Mouse (Mus musculus): ENCODE data around the gene Btf3l4. TPM values are rescaled to one million over a fixed set of nuclear protein-coding genes. Genes with fewer than 3 reads are reported as not detected.

The Btf3l4 gene
- 80.6 and 89.6 TPM in 2 replicates for total RNA-seq (2014; rRNA removed)
- 149 and 152 TPM in 2 replicates for polyA plus RNA-seq (2015; fragmentation: Nextera tagmentation; extraction: Ambion mirVana)

- Histone ChIP-seq H3K27ac (peak within 1 kb of the TSS; percentile 99), H3K9me3 (ENCODE audit: low read length) (no peaks in the 10 kb centered on the region), H3K9ac (replicated peaks; ENCODE audit: low read length) (peak within 1 kb of the TSS; percentile 99), H3K27me3 (ENCODE audit: insufficient read depth, low read length) (no peaks in the 10 kb centered on the region), H3K4me1 (ENCODE audit: insufficient read depth, low read length) (no peaks in the 10 kb centered on the region), H3K36me3 (ENCODE audit: insufficient read depth, low read length) (peaks cover 5% of the 10 kb centered on the region; the same call in 1 of the 2 replicates), H3K4me2 (ENCODE audit: low read depth, low read length) (peak within 1 kb of the TSS; percentile 72), H3K4me3 (ENCODE audit: low read length) (peak within 1 kb of the TSS; percentile 98)
- no peak for TF ChIP-seq CTCF (IDR thresholded peaks at IDR 0.05; ENCODE audit: low read depth)
- peak; percentile 98 for DNase-seq (ENCODE audit: low spot score)
- WGBS, result under 1% methylated on average over 63 of the region's 73 CpGs
- peak; percentile 96 for ATAC-seq
These were observed at the start of gene Btf3l4 for GRCm38 (mm10) chr4:108832916-108833827. Btf3l4 (minus strand) TSS chr4:108833614.

- H3K9ac ChIP-seq (replicated peaks; ENCODE audit: low read length), result peak within 1 kb of the TSS; percentile 77
- H3K4me3 ChIP-seq (ENCODE audit: low read length), result peak within 1 kb of the TSS; percentile 79
- WGBS, result 1% methylated on average over 46 of the region's 46 CpGs
- H3K27ac ChIP-seq, result peak within 1 kb of the TSS; percentile 77
- H3K4me2 ChIP-seq (ENCODE audit: low read depth, low read length), result peak within 1 kb of the TSS; percentile 89
- no peaks in the 10 kb centered on the region for H3K36me3 ChIP-seq (ENCODE audit: insufficient read depth, low read length)
- H3K9me3 ChIP-seq (ENCODE audit: low read length), result no peaks in the 10 kb centered on the region
- H3K27me3 ChIP-seq (ENCODE audit: insufficient read depth, low read length), result no peaks in the 10 kb centered on the region
- H3K4me1 ChIP-seq (ENCODE audit: insufficient read depth, low read length), result peaks cover 5% of the 10 kb centered on the region; the same call in 1 of the 2 replicates
- peak; percentile 88 for ATAC-seq
- DNase-seq (ENCODE audit: low spot score), result peak; percentile 86
- no peak; the same call in 1 of the 2 replicates for TF ChIP-seq CTCF (IDR thresholded peaks at IDR 0.05; ENCODE audit: low read depth)
These were observed 45.8 kb upstream of the Btf3l4 start, which contains the start of gene Rab3b for GRCm38 (mm10) chr4:108878963-108879822. Rab3b (plus strand) TSS chr4:108879063.

DNA sequence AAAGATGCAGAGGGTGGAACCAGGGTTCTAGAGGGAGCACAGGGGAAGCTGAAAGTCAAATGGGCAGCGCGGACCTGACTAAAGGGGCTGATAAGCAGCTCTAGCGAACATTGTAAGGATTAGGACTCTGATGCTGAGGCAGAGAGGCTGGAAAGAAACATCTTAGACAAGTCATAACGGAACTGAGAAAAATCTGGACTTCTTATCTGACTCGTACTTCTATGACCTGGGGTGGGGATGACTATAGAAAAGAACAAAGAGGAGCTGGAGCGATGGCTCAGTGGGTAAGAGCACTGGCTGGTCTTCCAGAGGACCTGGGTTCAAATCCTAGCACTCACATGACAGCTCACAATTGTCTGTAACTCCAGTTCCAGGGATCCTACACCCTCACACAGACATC is 44.5 kb upstream of the Btf3l4 start:
- ATAC-seq, result no peak
- no peak for TF ChIP-seq CTCF (IDR thresholded peaks at IDR 0.05; ENCODE audit: low read depth)

DNA sequence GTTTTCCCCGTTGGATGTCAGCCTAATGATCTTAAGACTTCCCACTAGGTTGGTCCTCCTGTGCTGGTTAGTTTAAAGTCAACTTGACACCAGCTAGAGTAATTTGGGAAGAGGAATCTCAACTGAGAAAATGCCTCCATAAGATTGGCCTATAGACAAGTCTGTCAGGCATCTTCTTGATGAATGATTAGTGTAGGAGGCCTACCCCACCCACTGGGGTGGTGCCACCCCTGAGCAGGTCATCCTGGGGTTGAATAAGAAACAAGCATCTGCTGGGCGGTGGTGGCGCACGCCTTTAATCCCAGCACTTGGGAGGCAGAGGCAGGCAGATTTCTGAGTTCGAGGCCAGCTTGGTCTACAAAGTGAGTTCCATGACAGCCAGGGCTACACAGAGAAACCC is 40.3 kb upstream of the Btf3l4 start:
- no peak overlapping the region for H3K4me2 ChIP-seq (ENCODE audit: low read depth, low read length)
- ATAC-seq (no peak), DNase-seq (ENCODE audit: low spot score) (no peak)
- no peak overlapping the region for H3K9ac ChIP-seq (replicated peaks; ENCODE audit: low read length)
- no peak overlapping the region for H3K27ac ChIP-seq
- no peaks in the 10 kb centered on the region for H3K36me3 ChIP-seq (ENCODE audit: insufficient read depth, low read length)
- H3K9me3 ChIP-seq (ENCODE audit: low read length), result no peaks in the 10 kb centered on the region
- WGBS, result 84% methylated on average over 5 of the region's 5 CpGs
- TF ChIP-seq CTCF (IDR thresholded peaks at IDR 0.05; ENCODE audit: low read depth), result no peak
- no peaks in the 10 kb centered on the region for H3K27me3 ChIP-seq (ENCODE audit: insufficient read depth, low read length)
- H3K4me1 ChIP-seq (ENCODE audit: insufficient read depth, low read length), result no peaks in the 10 kb centered on the region; the same call in 1 of the 2 replicates
- no peak overlapping the region for H3K4me3 ChIP-seq (ENCODE audit: low read length)

More for the DNA sequence above, 44.5 kb upstream of the Btf3l4 start:
- Histone ChIP-seq H3K4me3 (ENCODE audit: low read length) (no peak overlapping the region), H3K9me3 (ENCODE audit: low read length) (no peaks in the 10 kb centered on the region), H3K36me3 (ENCODE audit: insufficient read depth, low read length) (no peaks in the 10 kb centered on the region), H3K4me2 (ENCODE audit: low read depth, low read length) (no peak overlapping the region), H3K4me1 (ENCODE audit: insufficient read depth, low read length) (peaks cover 5% of the 10 kb centered on the region; the same call in 1 of the 2 replicates), H3K9ac (replicated peaks; ENCODE audit: low read length) (no peak overlapping the region), H3K27me3 (ENCODE audit: insufficient read depth, low read length) (no peaks in the 10 kb centered on the region), H3K27ac (no peak overlapping the region)
- 83% methylated on average over 6 of the region's 6 CpGs for WGBS
- DNase-seq (ENCODE audit: low spot score), result no peak

DNA sequence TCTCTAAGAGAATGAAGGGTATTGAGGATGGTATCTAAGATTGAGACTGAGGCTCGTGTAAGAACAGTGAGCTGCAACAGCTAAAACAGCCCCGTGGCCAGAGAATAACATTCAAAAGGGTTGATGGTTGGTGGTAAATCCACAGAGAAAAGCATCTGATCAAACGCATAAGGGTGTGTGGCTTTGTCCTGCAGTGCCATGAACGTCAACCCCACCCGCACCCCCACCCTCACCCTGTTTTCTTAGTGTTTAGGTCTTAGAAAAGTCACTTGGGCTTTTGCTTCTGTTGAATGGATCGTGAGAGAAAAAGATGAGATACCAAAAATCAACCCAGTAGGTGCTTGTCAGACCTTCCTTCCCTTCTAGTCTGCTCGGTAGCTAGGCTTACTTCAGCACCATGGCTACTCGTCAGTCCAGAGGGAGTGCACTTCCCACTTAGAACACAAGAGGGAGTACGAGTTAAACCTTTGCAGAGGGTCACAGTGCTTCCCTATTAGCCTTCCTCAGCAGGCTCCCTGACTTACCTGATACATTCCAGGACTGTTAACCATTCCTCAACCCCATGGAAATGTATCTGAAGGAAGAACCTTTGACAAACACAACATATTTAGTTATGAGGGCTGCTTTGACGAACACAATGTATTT is 36.4 kb upstream of the Btf3l4 start:
- DNase-seq (ENCODE audit: low spot score) (peak; percentile 96), ATAC-seq (peak; percentile 92)
- Histone ChIP-seq H3K27me3 (ENCODE audit: insufficient read depth, low read length) (no peaks in the 10 kb centered on the region), H3K9ac (replicated peaks; ENCODE audit: low read length) (no peak overlapping the region), H3K9me3 (ENCODE audit: low read length) (no peaks in the 10 kb centered on the region), H3K4me1 (ENCODE audit: insufficient read depth, low read length) (no peaks in the 10 kb centered on the region), H3K4me3 (ENCODE audit: low read length) (no peak overlapping the region), H3K4me2 (ENCODE audit: low read depth, low read length) (no peak overlapping the region), H3K27ac (no peak overlapping the region), H3K36me3 (ENCODE audit: insufficient read depth, low read length) (no peaks in the 10 kb centered on the region)
- 37% methylated on average over 10 of the region's 10 CpGs for WGBS
- TF ChIP-seq CTCF (IDR thresholded peaks at IDR 0.05; ENCODE audit: low read depth), result peak; percentile 99

DNA sequence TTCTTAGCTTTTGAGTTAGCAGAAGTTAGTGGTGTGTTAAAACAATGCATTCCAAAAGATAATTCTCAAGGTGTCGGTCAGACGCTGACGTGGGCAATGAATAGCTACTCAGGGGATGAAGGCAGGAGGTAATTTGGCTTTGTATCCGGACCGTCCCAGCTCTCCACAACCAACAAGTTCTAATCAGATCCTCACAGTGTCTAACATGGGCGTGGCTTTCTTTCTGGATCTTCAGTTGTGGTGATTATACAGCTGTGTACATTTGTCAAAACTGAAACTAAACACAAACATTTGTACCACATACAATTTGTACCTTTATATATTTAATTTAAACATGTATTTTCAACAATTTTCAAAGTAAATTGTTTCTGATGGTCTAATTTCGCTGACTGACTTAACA is 33.4 kb upstream of the Btf3l4 start:
- Histone ChIP-seq H3K27me3 (ENCODE audit: insufficient read depth, low read length) (no peaks in the 10 kb centered on the region), H3K4me2 (ENCODE audit: low read depth, low read length) (no peak overlapping the region), H3K4me1 (ENCODE audit: insufficient read depth, low read length) (no peaks in the 10 kb centered on the region), H3K27ac (no peak overlapping the region), H3K9ac (replicated peaks; ENCODE audit: low read length) (no peak overlapping the region), H3K36me3 (ENCODE audit: insufficient read depth, low read length) (peaks cover 13% of the 10 kb centered on the region), H3K9me3 (ENCODE audit: low read length) (no peaks in the 10 kb centered on the region), H3K4me3 (ENCODE audit: low read length) (no peak overlapping the region)
- DNase-seq (ENCODE audit: low spot score) (no peak), ATAC-seq (no peak)
- WGBS, result 81% methylated on average over 7 of the region's 7 CpGs
- no peak for TF ChIP-seq CTCF (IDR thresholded peaks at IDR 0.05; ENCODE audit: low read depth)

All from hindbrain, postnatal 0 days (tissue).